Mouse (Mus musculus): ENCODE data around the gene Ppp1r36. TPM values are rescaled to one million over a fixed set of nuclear protein-coding genes. Genes with fewer than 3 reads are reported as not detected.

The Ppp1r36 gene
- polyA plus RNA-seq, 1 experiment from 2014 or later = 2.6 TPM

DNA sequence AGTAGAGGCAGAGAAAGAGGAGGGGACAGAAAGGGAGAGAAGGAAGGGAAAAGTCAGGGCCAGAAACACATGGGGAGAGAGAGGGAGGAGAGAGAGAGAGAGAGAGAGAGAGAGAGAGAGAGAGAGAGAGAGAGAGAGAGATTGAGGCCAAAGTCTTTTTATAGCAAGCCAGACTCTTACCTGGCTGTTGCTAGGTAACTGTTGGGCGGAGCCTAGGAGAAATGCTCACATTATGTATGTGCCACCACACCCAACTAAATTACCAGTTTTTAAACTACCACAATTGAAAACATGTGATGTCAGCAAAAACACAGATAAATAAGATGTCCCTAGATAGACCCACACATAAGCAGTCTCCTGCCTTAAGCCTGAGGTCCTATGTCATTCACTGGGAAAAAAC is 58.8 kb downstream of the Ppp1r36 start:
- Histone ChIP-seq H3K9ac (no peak overlapping the region), H3K9me3 (ENCODE audit: control insufficient read depth, low read length) (no peaks in the 10 kb centered on the region), H3K27ac (no peak overlapping the region), H3K36me3 (replicated peaks; ENCODE audit: control insufficient read depth, insufficient read depth) (no peaks in the 10 kb centered on the region), H3K27me3 (ENCODE audit: control insufficient read depth, insufficient read depth, low read length) (no peaks in the 10 kb centered on the region), H3K4me1 (replicated peaks; ENCODE audit: control insufficient read depth, insufficient read depth, low read length) (no peaks in the 10 kb centered on the region), H3K4me3 (replicated peaks; ENCODE audit: low read length) (no peak overlapping the region), H3K4me2 (replicated peaks) (no peak overlapping the region)
- 97% methylated on average over 1 of the region's 1 CpGs for WGBS
- ATAC-seq (ENCODE audit: low FRiP score) (no peak), DNase-seq (ENCODE audit: low spot score) (no peak)

DNA sequence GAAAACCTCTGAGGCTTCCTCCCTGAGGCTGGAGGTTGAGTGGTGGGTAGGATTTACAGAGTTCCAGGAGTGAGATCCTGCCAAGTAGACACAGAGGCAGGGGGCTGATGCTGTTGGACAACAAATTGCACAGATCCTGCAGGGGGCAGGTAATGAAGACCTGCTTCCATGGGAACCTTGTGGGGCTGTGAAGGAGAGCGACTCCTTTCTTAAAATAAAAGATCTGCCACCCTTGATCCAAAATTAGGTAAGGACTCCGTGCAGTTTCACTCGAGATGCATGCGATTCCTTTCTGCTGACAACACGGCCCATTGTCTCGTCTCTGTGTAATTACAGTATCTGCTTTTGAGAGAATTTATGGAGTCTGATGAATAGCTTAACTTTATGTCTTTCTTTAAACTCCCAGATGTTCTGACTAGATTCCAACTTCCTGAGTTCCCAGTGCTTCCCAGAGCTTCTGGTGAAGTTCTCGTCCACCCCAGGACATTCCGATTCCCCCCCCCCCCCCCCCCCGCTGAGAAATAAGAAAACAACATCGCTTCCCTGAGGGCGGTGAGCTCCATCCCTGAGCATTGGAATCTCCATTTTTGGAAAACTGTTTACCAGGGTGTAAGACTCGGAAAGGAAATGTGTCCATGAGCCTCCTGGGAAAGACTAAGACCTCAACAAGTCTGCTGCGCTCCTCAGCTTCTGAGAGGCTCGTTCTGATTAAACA is 61.1 kb downstream of the Ppp1r36 start:
- H3K9me3 ChIP-seq (ENCODE audit: control insufficient read depth, low read length) = no peaks in the 10 kb centered on the region
- DNase-seq (ENCODE audit: low spot score) (no peak), ATAC-seq (ENCODE audit: low FRiP score) (no peak)
- no peak overlapping the region for H3K4me3 ChIP-seq (replicated peaks; ENCODE audit: low read length)
- WGBS = 53% methylated on average over 13 of the region's 14 CpGs
- no peaks in the 10 kb centered on the region for H3K36me3 ChIP-seq (replicated peaks; ENCODE audit: control insufficient read depth, insufficient read depth)
- H3K27me3 ChIP-seq (ENCODE audit: control insufficient read depth, insufficient read depth, low read length) = no peaks in the 10 kb centered on the region
- no peaks in the 10 kb centered on the region for H3K4me1 ChIP-seq (replicated peaks; ENCODE audit: control insufficient read depth, insufficient read depth, low read length)
- no peak overlapping the region for H3K4me2 ChIP-seq (replicated peaks)
- H3K27ac ChIP-seq = no peak overlapping the region
- H3K9ac ChIP-seq = no peak overlapping the region

DNA sequence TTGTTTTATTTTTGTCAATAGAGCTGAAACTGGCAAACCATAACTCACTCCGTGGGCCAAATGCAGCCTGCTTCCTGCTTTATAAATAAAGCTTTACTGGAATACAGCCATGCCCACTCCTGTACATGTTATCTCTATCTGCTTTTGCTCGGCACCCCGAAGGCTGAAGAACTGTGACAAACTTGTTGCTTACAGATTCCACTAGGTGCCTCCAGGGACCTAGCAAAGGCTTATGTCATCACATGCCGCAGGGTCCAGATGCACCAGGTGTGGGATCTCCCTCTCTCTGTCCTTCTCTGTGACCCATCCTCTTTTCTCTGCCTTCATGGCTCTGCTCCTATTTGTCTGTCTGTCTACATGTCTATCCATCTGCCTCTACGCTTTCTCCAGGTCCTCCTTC is 61.8 kb downstream of the Ppp1r36 start:
- H3K9me3 ChIP-seq (ENCODE audit: control insufficient read depth, low read length) = no peaks in the 10 kb centered on the region
- no peak for DNase-seq (ENCODE audit: low spot score)
- H3K4me3 ChIP-seq (replicated peaks; ENCODE audit: low read length) = no peak overlapping the region
- H3K4me2 ChIP-seq (replicated peaks) = no peak overlapping the region
- H3K36me3 ChIP-seq (replicated peaks; ENCODE audit: control insufficient read depth, insufficient read depth) = no peaks in the 10 kb centered on the region
- 81% methylated on average over 5 of the region's 5 CpGs for WGBS
- no peak for ATAC-seq (ENCODE audit: low FRiP score)
- no peak overlapping the region for H3K9ac ChIP-seq
- no peaks in the 10 kb centered on the region for H3K4me1 ChIP-seq (replicated peaks; ENCODE audit: control insufficient read depth, insufficient read depth, low read length)
- H3K27me3 ChIP-seq (ENCODE audit: control insufficient read depth, insufficient read depth, low read length) = no peaks in the 10 kb centered on the region
- no peak overlapping the region for H3K27ac ChIP-seq

DNA sequence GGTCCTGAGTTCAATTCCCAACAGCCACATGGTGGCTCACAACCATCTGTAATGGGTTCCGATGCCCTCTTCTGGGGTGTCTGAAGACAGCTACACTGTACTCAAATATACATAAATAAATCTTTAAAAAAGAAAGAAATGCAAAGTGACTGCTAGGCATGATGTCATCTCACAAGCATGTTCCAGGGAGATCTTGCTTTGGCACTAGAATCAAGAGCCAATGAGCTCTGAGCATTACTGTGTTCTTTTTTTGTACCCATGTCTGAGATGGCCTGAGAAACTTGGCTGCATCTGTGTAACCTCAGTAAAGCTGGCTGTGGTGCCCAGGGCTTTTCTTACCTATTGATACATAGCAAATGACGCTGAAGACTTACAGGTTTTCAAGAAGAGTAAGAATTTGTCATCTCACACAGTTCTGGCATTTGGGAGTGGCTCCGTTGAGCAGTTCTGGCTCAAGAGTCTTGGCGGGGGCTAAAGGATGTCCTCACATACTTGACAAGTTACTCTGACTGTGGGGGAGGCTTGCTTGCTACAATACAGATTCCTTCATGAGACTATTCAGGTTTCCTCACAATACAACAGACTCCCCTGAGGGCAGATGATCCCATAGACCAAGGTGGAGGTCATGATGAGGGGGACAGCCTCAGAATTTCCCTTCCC is 62.6 kb downstream of the Ppp1r36 start:
- H3K9me3 ChIP-seq (ENCODE audit: control insufficient read depth, low read length) = no peaks in the 10 kb centered on the region
- no peaks in the 10 kb centered on the region for H3K27me3 ChIP-seq (ENCODE audit: control insufficient read depth, insufficient read depth, low read length)
- H3K4me2 ChIP-seq (replicated peaks) = no peak overlapping the region
- no peak overlapping the region for H3K27ac ChIP-seq
- 87% methylated on average over 4 of the region's 4 CpGs for WGBS
- no peak overlapping the region for H3K4me3 ChIP-seq (replicated peaks; ENCODE audit: low read length)
- H3K36me3 ChIP-seq (replicated peaks; ENCODE audit: control insufficient read depth, insufficient read depth) = no peaks in the 10 kb centered on the region
- H3K9ac ChIP-seq = no peak overlapping the region
- no peak for DNase-seq (ENCODE audit: low spot score)
- H3K4me1 ChIP-seq (replicated peaks; ENCODE audit: control insufficient read depth, insufficient read depth, low read length) = no peaks in the 10 kb centered on the region
- ATAC-seq (ENCODE audit: low FRiP score) = no peak

DNA sequence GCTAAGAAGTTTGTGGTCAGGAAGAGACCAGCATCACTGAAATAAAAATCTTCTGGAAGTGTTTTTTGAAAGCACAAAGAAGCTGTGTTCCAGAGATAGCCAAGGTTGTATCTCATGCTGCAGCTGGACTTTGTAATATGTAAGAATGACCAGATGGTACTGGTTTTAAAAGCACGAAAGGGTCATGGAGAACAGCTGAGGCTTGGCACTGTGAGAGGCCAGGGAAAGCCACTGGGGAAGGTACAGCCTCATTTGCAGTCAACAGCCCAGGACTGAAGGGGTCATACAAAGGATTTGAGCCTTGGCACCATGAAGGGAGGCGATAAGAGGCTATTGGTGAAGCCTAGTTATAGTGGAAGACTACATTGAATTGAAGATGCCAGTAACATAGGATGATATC is 65.1 kb downstream of the Ppp1r36 start:
- 83% methylated on average over 2 of the region's 2 CpGs for WGBS
- Histone ChIP-seq H3K27me3 (ENCODE audit: control insufficient read depth, insufficient read depth, low read length) (no peaks in the 10 kb centered on the region), H3K27ac (no peak overlapping the region), H3K4me2 (replicated peaks) (no peak overlapping the region), H3K9me3 (ENCODE audit: control insufficient read depth, low read length) (no peaks in the 10 kb centered on the region), H3K4me3 (replicated peaks; ENCODE audit: low read length) (no peak overlapping the region), H3K9ac (no peak overlapping the region), H3K36me3 (replicated peaks; ENCODE audit: control insufficient read depth, insufficient read depth) (no peaks in the 10 kb centered on the region), H3K4me1 (replicated peaks; ENCODE audit: control insufficient read depth, insufficient read depth, low read length) (no peaks in the 10 kb centered on the region)
- ATAC-seq (ENCODE audit: low FRiP score) (no peak), DNase-seq (ENCODE audit: low spot score) (no peak)

DNA sequence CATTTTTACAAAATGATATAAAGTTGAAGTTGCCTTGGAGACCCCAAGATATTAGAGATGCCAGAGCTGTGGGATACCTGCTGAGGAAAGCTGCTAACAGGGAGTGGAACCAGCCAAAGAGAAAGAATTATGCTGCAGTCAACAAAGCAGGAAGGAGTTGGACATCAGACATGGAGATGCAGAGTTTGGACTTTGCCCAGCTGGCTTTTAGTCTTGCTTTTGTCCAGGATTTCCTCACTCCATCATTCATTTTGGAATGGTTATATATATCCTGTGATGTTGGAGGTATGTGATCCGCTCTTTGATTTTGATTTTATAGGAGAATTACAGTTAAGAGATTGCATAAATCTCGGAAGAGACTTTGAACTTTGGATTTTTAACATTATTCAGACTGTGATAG is 65.6 kb downstream of the Ppp1r36 start:
- ATAC-seq (ENCODE audit: low FRiP score) = no peak
- H3K9me3 ChIP-seq (ENCODE audit: control insufficient read depth, low read length) = no peaks in the 10 kb centered on the region
- H3K36me3 ChIP-seq (replicated peaks; ENCODE audit: control insufficient read depth, insufficient read depth) = no peaks in the 10 kb centered on the region
- H3K27ac ChIP-seq = no peak overlapping the region
- no peak for DNase-seq (ENCODE audit: low spot score)
- H3K4me2 ChIP-seq (replicated peaks) = no peak overlapping the region
- no peak overlapping the region for H3K9ac ChIP-seq
- WGBS = 89% methylated on average over 2 of the region's 2 CpGs
- H3K4me1 ChIP-seq (replicated peaks; ENCODE audit: control insufficient read depth, insufficient read depth, low read length) = no peaks in the 10 kb centered on the region
- H3K27me3 ChIP-seq (ENCODE audit: control insufficient read depth, insufficient read depth, low read length) = no peaks in the 10 kb centered on the region
- no peak overlapping the region for H3K4me3 ChIP-seq (replicated peaks; ENCODE audit: low read length)

DNA sequence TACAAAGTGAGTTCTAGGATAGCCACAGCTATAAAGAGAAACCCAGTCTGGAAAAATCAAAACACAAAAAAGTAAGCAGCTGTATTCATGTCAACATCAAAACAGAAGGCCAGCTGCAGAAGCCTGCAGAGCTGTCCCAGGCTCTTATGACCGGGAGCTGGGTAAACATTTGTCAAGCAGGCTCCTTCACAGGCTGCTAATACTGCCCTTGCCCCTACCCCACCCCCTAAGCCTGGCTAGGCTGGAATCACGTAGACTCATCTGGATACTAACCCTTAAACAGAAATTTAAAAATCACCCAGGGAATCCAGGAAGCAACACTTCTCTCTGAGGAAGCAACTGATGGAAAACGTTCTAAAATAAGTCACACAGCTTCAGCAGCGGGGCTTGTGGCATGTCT is 67.5 kb downstream of the Ppp1r36 start:
- no peak for DNase-seq (ENCODE audit: low spot score)
- H3K36me3 ChIP-seq (replicated peaks; ENCODE audit: control insufficient read depth, insufficient read depth) = no peaks in the 10 kb centered on the region
- 59% methylated on average over 4 of the region's 4 CpGs for WGBS

DNA sequence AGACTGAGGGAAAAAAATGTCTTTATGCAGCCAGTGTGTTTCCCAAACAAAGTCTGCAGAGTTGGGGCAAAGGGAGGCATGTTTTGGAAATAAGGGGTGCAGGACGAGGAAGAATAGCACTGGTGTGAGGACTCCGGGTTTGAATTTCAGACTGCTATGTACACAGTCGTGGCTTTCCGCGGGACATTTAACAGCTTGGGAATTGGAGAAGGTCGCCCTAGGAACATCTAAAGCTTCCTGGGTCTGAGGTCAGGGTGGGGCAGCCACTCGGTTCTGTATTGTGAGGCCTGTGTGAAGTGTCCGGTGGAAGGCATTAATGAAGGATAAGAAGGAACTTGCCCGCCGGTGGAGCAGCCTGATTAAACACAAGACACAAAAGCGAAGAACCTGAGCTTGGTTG is 68.0 kb downstream of the Ppp1r36 start:
- H3K36me3 ChIP-seq (replicated peaks; ENCODE audit: control insufficient read depth, insufficient read depth) = no peaks in the 10 kb centered on the region
- no peak overlapping the region for H3K4me2 ChIP-seq (replicated peaks)
- H3K27ac ChIP-seq = no peak overlapping the region
- H3K27me3 ChIP-seq (ENCODE audit: control insufficient read depth, insufficient read depth, low read length) = no peaks in the 10 kb centered on the region
- WGBS = 66% methylated on average over 11 of the region's 11 CpGs
- no peaks in the 10 kb centered on the region for H3K9me3 ChIP-seq (ENCODE audit: control insufficient read depth, low read length)
- no peak for ATAC-seq (ENCODE audit: low FRiP score)
- H3K4me1 ChIP-seq (replicated peaks; ENCODE audit: control insufficient read depth, insufficient read depth, low read length) = no peaks in the 10 kb centered on the region
- no peak for DNase-seq (ENCODE audit: low spot score)
- H3K9ac ChIP-seq = no peak overlapping the region
- no peak overlapping the region for H3K4me3 ChIP-seq (replicated peaks; ENCODE audit: low read length)

More for the DNA sequence above, 67.5 kb downstream of the Ppp1r36 start:
- Histone ChIP-seq H3K4me2 (replicated peaks) (no peak overlapping the region), H3K4me3 (replicated peaks; ENCODE audit: low read length) (no peak overlapping the region), H3K27me3 (ENCODE audit: control insufficient read depth, insufficient read depth, low read length) (no peaks in the 10 kb centered on the region), H3K27ac (no peak overlapping the region), H3K9me3 (ENCODE audit: control insufficient read depth, low read length) (no peaks in the 10 kb centered on the region), H3K9ac (no peak overlapping the region), H3K4me1 (replicated peaks; ENCODE audit: control insufficient read depth, insufficient read depth, low read length) (no peaks in the 10 kb centered on the region)
- ATAC-seq (ENCODE audit: low FRiP score) = no peak

DNA sequence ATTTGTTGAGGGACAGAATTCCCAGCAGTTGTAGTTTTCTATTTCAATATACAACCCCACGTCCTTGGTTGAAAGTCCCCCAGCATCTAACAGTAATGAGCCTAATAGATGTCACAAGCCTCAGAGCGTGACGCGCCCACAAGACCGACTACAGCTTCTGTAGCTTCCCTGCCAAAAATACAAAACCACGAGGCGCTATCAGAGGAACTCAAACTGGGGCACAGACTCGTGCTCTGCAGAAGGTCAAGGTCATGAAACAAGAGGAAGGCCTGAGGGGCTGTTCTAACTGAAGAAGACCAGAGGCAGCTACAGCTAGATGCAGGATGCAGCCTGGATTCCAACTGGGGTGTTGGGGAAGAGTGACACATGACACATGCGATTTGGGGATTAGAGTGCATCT is 69.6 kb downstream of the Ppp1r36 start:
- H3K4me3 ChIP-seq (replicated peaks; ENCODE audit: low read length) = no peak overlapping the region
- H3K4me1 ChIP-seq (replicated peaks; ENCODE audit: control insufficient read depth, insufficient read depth, low read length) = no peaks in the 10 kb centered on the region
- H3K9me3 ChIP-seq (ENCODE audit: control insufficient read depth, low read length) = no peaks in the 10 kb centered on the region
- no peak for ATAC-seq (ENCODE audit: low FRiP score)
- H3K4me2 ChIP-seq (replicated peaks) = no peak overlapping the region
- H3K36me3 ChIP-seq (replicated peaks; ENCODE audit: control insufficient read depth, insufficient read depth) = no peaks in the 10 kb centered on the region
- H3K27ac ChIP-seq = no peak overlapping the region
- H3K27me3 ChIP-seq (ENCODE audit: control insufficient read depth, insufficient read depth, low read length) = no peaks in the 10 kb centered on the region
- DNase-seq (ENCODE audit: low spot score) = no peak
- no peak overlapping the region for H3K9ac ChIP-seq
- WGBS = 78% methylated on average over 9 of the region's 9 CpGs

Measured in hindbrain, embryonic 14.5 days (tissue).